Mouse (Mus musculus) adrenal gland, adult 2 months (tissue): Measurements from ENCODE around the gene Mxd1. TPM values are rescaled to one million over a fixed set of nuclear protein-coding genes. Genes with fewer than 3 reads are reported as not detected.
A peak's percentile ranks its signal among the peaks of the same experiment; 100 is the strongest.

Experiments used
- DNase-seq: peaks from one replicate; pipeline ENCODE4 v3.0.0; 2021
- polyA plus RNA-seq: library from polyadenylated mRNA; depleted of rRNA; stranded (reverse); fragments of >200 nt; gene quantifications from 2 replicates; pipeline ENCODE4 v1.2.3, GENCODE M21; 2012; rRNA removed
- total RNA-seq, 2 experiments: library from RNA; stranded (reverse); gene quantifications; 2 replicates each; pipeline ENCODE4 v1.2.3; 2021

Gene Mxd1
- total and polyA plus RNA-seq, 3 experiments, result 6.9 to 8.9 (median 8.0) TPM

DNA sequence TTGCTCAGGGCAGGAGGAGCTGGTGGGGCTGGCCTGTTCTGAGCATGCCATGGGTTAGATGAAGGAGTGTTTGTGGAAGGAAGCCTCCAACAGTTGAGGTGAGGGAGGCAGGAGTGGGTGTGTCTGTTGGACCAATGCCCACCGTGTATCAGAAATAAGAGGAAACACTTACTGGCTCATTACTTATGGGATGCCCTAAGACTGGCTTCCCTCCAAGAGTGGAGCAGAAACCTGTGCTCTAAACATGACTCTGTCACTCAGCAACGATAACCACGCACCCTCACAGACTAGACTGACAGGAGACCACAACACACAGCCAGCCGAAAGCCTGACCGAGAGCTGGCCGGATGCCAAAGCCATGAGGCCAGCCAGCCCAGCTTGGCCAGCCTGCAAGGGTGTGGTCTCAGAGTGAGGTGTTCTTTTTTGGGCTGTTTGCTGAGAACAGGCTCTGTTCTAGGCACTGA lies 69.0 kb downstream of the Mxd1 start:
- DNase-seq, result peak; percentile 70

DNA sequence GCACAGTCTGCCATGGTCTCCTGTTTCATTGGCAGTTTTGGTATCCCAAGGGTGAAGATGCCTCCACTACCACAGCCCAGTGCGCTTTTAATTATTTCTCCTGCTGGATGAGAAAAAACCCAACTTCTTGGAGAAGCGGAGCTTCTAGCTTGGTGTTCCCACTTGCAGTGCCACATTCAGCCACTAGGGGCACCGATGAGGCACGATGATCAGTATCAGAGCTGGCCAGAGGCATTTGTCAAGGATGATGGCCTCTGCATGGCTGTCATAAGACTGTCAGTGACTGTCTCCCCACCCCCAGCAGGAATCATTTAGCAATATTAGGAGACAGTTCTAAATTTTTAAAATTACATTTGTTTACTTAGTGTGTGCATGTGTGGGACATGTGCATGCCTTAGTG lies 69.8 kb downstream of the Mxd1 start:
- peak; percentile 85 for DNase-seq

DNA sequence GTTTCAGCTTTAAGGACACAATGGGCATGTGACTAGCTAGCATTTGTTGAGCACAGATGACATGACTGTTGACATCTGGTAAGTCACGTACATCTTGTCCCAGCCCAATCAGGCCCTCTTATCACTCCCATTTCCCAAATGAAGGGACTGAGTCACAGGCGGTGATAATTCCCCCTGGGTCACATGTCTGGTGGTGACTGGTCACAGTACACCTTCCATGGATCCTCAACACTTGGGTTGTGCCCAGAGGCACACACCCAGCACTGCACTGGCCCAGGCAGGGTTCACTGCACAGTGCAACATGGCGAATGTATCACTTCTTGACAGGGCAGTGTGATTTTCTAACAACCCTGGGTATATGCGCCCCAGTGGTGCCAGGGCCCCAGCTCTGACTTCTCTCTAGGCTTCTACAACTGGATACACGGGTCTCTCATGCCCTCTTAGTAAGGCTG lies 70.2 kb downstream of the Mxd1 start:
- no peak for DNase-seq

Other genes with a start within 250 kb of the Mxd1 start
- 1 to 10 TPM in 1 of 2 experiments, not detected in 1; 3.2 TPM for gene Gm44790, start 242.5 kb downstream of the Mxd1 start, total RNA-seq
- 6.4 and 8.7 TPM in 2 replicates for gene Gm44790, start 242.5 kb downstream of the Mxd1 start, polyA plus RNA-seq
- 10 to 100 TPM; 18.4 to 22.3 TPM for gene C87436, start 230.8 kb downstream of the Mxd1 start, total RNA-seq
- gene C87436, start 230.8 kb downstream of the Mxd1 start, polyA plus RNA-seq, result 7.3 and 8.7 TPM in 2 replicates
- gene Pcbp1, start 142.8 kb downstream of the Mxd1 start, total RNA-seq, result 100 to 1,000 TPM; 320 to 331 TPM
- 379 and 483 TPM in 2 replicates for gene Pcbp1, start 142.8 kb downstream of the Mxd1 start, polyA plus RNA-seq
- not detected for gene Asprv1, start 41.0 kb downstream of the Mxd1 start, total RNA-seq
- 0.06 and 0.10 TPM in 2 replicates for gene Asprv1, start 41.0 kb downstream of the Mxd1 start, polyA plus RNA-seq
- 10 to 100 TPM; 60.0 to 62.5 TPM for gene Snrnp27, start 15.4 kb upstream of the Mxd1 start, total RNA-seq
- 3.7 and 6.8 TPM in 2 replicates for gene Snrnp27, start 15.4 kb upstream of the Mxd1 start, polyA plus RNA-seq
- 10 to 100 TPM; 16.6 to 16.9 TPM for gene Gmcl1, start 64.2 kb upstream of the Mxd1 start, total RNA-seq
- gene Gmcl1, start 64.2 kb upstream of the Mxd1 start, polyA plus RNA-seq, result 19.3 and 20.8 TPM in 2 replicates
- gene Anxa4, start 124.4 kb upstream of the Mxd1 start, total RNA-seq, result 10 to 100 TPM; 69.6 to 78.0 TPM
- gene Anxa4, start 124.4 kb upstream of the Mxd1 start, polyA plus RNA-seq, result 16.7 TPM in 2 replicates
- gene Aak1, start 180.4 kb upstream of the Mxd1 start, total RNA-seq, result 100 to 1,000 TPM in 1 of 2 experiments, 10 to 100 TPM in 1; 97.0 to 100 TPM
- gene Aak1, start 180.4 kb upstream of the Mxd1 start, polyA plus RNA-seq, result 23.0 and 30.3 TPM in 2 replicates